Mouse (Mus musculus): ENCODE measurements around the gene Farsa. TPM values are rescaled to one million over a fixed set of nuclear protein-coding genes. Genes with fewer than 3 reads are reported as not detected.

Gene Farsa
- total and polyA plus RNA-seq, 2 experiments from 2014 or later, result 84.6 to 92.7 TPM

GRCm38 (mm10) chr8:84837912-84838470 is 18.8 kb upstream of the Farsa start:
- DNase-seq (ENCODE audit: low spot score) (no peak), ATAC-seq (ENCODE audit: low FRiP score) (no peak)
- Histone ChIP-seq H3K9ac (replicated peaks; ENCODE audit: low read length, poor library complexity, severe bottlenecking) (no peak overlapping the region), H3K36me3 (ENCODE audit: insufficient read depth, low read length) (peaks cover 60% of the 10 kb centered on the region), H3K4me1 (ENCODE audit: insufficient read depth, low read length) (peaks cover 10% of the 10 kb centered on the region), H3K27me3 (ENCODE audit: insufficient read depth, low read length) (no peaks in the 10 kb centered on the region), H3K4me3 (ENCODE audit: low read depth, low read length) (no peak overlapping the region), H3K4me2 (ENCODE audit: low read depth, low read length, poor library complexity, severe bottlenecking) (no peak overlapping the region), H3K9me3 (ENCODE audit: low read length) (no peaks in the 10 kb centered on the region), H3K27ac (ENCODE audit: low read depth, low read length) (no peak overlapping the region)
- 81% methylated on average over 15 of the region's 15 CpGs for WGBS
- TF ChIP-seq CTCF (IDR thresholded peaks at IDR 0.05), result no peak

GRCm38 (mm10) chr8:84838513-84838912 is 18.3 kb upstream of the Farsa start:
- no peaks in the 10 kb centered on the region for H3K27me3 ChIP-seq (ENCODE audit: insufficient read depth, low read length)
- H3K9me3 ChIP-seq (ENCODE audit: low read length), result no peaks in the 10 kb centered on the region
- 87% methylated on average over 5 of the region's 5 CpGs for WGBS
- H3K36me3 ChIP-seq (ENCODE audit: insufficient read depth, low read length), result peaks cover 65% of the 10 kb centered on the region
- H3K4me2 ChIP-seq (ENCODE audit: low read depth, low read length, poor library complexity, severe bottlenecking), result no peak overlapping the region
- TF ChIP-seq CTCF (IDR thresholded peaks at IDR 0.05), result no peak
- H3K4me3 ChIP-seq (ENCODE audit: low read depth, low read length), result no peak overlapping the region
- H3K9ac ChIP-seq (replicated peaks; ENCODE audit: low read length, poor library complexity, severe bottlenecking), result no peak overlapping the region
- H3K4me1 ChIP-seq (ENCODE audit: insufficient read depth, low read length), result peaks cover 6% of the 10 kb centered on the region
- no peak overlapping the region for H3K27ac ChIP-seq (ENCODE audit: low read depth, low read length)
- ATAC-seq (ENCODE audit: low FRiP score) (no peak), DNase-seq (ENCODE audit: low spot score) (no peak)

- peaks cover 70% of the 10 kb centered on the region for H3K36me3 ChIP-seq (ENCODE audit: insufficient read depth, low read length)
- whole genome bisulfite sequencing, result 87% methylated on average over 2 of the region's 2 CpGs
Observed at GRCm38 (mm10) chr8:84839411-84839810, 17.4 kb upstream of the Farsa start.

GRCm38 (mm10) chr8:84839875-84840247 is 16.9 kb upstream of the Farsa start:
- Histone ChIP-seq H3K9me3 (ENCODE audit: low read length) (no peaks in the 10 kb centered on the region), H3K36me3 (ENCODE audit: insufficient read depth, low read length) (peaks cover 70% of the 10 kb centered on the region), H3K27ac (ENCODE audit: low read depth, low read length) (peak overlapping the region; percentile 82), H3K4me1 (ENCODE audit: insufficient read depth, low read length) (peaks cover 9% of the 10 kb centered on the region; the same call in 1 of the 2 replicates), H3K4me3 (ENCODE audit: low read depth, low read length) (peak overlapping the region; percentile 79), H3K4me2 (ENCODE audit: low read depth, low read length, poor library complexity, severe bottlenecking) (peak overlapping the region; percentile 76), H3K9ac (replicated peaks; ENCODE audit: low read length, poor library complexity, severe bottlenecking) (peak overlapping the region; percentile 96), H3K27me3 (ENCODE audit: insufficient read depth, low read length) (no peaks in the 10 kb centered on the region)
- TF ChIP-seq CTCF (IDR thresholded peaks at IDR 0.05), result no peak
- no peak for ATAC-seq (ENCODE audit: low FRiP score)
- 1% methylated on average over 7 of the region's 7 CpGs for WGBS
- DNase-seq (ENCODE audit: low spot score), result no peak

More at GRCm38 (mm10) chr8:84839411-84839810, 17.4 kb upstream of the Farsa start:
- DNase-seq (ENCODE audit: low spot score) (no peak), ATAC-seq (ENCODE audit: low FRiP score) (no peak)
- no peaks in the 10 kb centered on the region for H3K9me3 ChIP-seq (ENCODE audit: low read length)
- H3K27ac ChIP-seq (ENCODE audit: low read depth, low read length), result no peak overlapping the region
- peak overlapping the region; percentile 79 for H3K4me3 ChIP-seq (ENCODE audit: low read depth, low read length)
- H3K27me3 ChIP-seq (ENCODE audit: insufficient read depth, low read length), result no peaks in the 10 kb centered on the region
- 0 out of 2 replicates have a peak overlapping the region, but pooled peaks have one; percentile 96 for H3K9ac ChIP-seq (replicated peaks; ENCODE audit: low read length, poor library complexity, severe bottlenecking)
- peaks cover 9% of the 10 kb centered on the region; the same call in 1 of the 2 replicates for H3K4me1 ChIP-seq (ENCODE audit: insufficient read depth, low read length)
- peak overlapping the region; percentile 76 for H3K4me2 ChIP-seq (ENCODE audit: low read depth, low read length, poor library complexity, severe bottlenecking)
- TF ChIP-seq CTCF (IDR thresholded peaks at IDR 0.05), result no peak

- peak; percentile 98 for DNase-seq (ENCODE audit: low spot score)
Observed at GRCm38 (mm10) chr8:84840248-84840999, 16.4 kb upstream of the Farsa start, which contains the start of gene Rad23a. Rad23a (minus strand) TSS chr8:84840665.

GRCm38 (mm10) chr8:84841514-84841913 is 15.3 kb upstream of the Farsa start:
- H3K36me3 ChIP-seq (ENCODE audit: insufficient read depth, low read length), result peaks cover 55% of the 10 kb centered on the region
- 82% methylated on average over 1 of the region's 1 CpGs for WGBS
- ATAC-seq (ENCODE audit: low FRiP score) (no peak), DNase-seq (ENCODE audit: low spot score) (no peak)
- no peak overlapping the region for H3K4me3 ChIP-seq (ENCODE audit: low read depth, low read length)
- peaks cover 9% of the 10 kb centered on the region; the same call in 1 of the 2 replicates for H3K4me1 ChIP-seq (ENCODE audit: insufficient read depth, low read length)
- no peaks in the 10 kb centered on the region for H3K27me3 ChIP-seq (ENCODE audit: insufficient read depth, low read length)
- no peak overlapping the region for H3K9ac ChIP-seq (replicated peaks; ENCODE audit: low read length, poor library complexity, severe bottlenecking)
- H3K9me3 ChIP-seq (ENCODE audit: low read length), result no peaks in the 10 kb centered on the region
- no peak for TF ChIP-seq CTCF (IDR thresholded peaks at IDR 0.05)
- H3K4me2 ChIP-seq (ENCODE audit: low read depth, low read length, poor library complexity, severe bottlenecking), result no peak overlapping the region
- 0 out of 2 replicates have a peak overlapping the region, but pooled peaks have one; percentile 32 for H3K27ac ChIP-seq (ENCODE audit: low read depth, low read length)

More at GRCm38 (mm10) chr8:84840248-84840999, 16.4 kb upstream of the Farsa start, which contains the start of gene Rad23a:
- peaks cover 9% of the 10 kb centered on the region; the same call in 1 of the 2 replicates for H3K4me1 ChIP-seq (ENCODE audit: insufficient read depth, low read length)
- peak within 1 kb of the TSS; percentile 76 for H3K4me2 ChIP-seq (ENCODE audit: low read depth, low read length, poor library complexity, severe bottlenecking)
- H3K9ac ChIP-seq (replicated peaks; ENCODE audit: low read length, poor library complexity, severe bottlenecking), result peak within 1 kb of the TSS; percentile 96
- peak; percentile 93 for ATAC-seq (ENCODE audit: low FRiP score)
- no peaks in the 10 kb centered on the region for H3K27me3 ChIP-seq (ENCODE audit: insufficient read depth, low read length)
- TF ChIP-seq CTCF (IDR thresholded peaks at IDR 0.05), result no peak; the same call in 1 of the 2 replicates
- H3K9me3 ChIP-seq (ENCODE audit: low read length), result no peaks in the 10 kb centered on the region
- under 1% methylated on average over 48 of the region's 55 CpGs for WGBS
- peaks cover 66% of the 10 kb centered on the region for H3K36me3 ChIP-seq (ENCODE audit: insufficient read depth, low read length)
- H3K4me3 ChIP-seq (ENCODE audit: low read depth, low read length), result peak within 1 kb of the TSS; percentile 79
- peak within 1 kb of the TSS; percentile 82 for H3K27ac ChIP-seq (ENCODE audit: low read depth, low read length)

Measured in midbrain, postnatal 0 days (tissue).